In the genomic region with DNA sequence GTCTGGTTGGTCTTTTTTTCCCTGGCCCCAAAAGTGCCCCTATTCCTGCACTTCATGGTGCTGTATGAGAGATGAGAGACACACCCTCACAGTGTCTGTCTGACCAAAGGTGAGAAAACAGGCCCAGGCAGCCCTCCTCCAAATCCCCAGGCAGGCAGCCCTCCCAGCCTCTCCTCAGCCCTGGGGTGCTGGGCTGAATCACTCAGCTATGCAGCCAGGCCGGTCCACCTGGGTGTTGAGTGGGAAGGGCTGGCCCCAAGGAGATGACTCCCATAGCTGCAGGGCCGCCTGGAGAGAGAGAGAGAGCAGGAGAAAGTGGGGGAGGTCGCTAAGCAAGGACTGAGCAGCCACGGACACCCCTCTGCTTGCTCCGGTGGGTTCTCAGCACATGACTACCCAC, we compare ENCODE assay signal across 13 mouse cellular contexts. TPM values are rescaled to one million over a fixed set of nuclear protein-coding genes. Genes with fewer than 3 reads are reported as not detected.
A peak's percentile ranks its signal among the peaks of the same experiment; 100 is the strongest.
DNase-seq lines count a peak whose midpoint lies in the region; ATAC-seq lines count a peak whose summit lies in the region.
"Had no signal": no experiment of that assay in that cellular context is flagged by ENCODE, and none has a peak within 500 bp of the region (broad histone marks: within the 10 kb centered on the region; RNA-seq: fewer than 3 reads in every experiment).

No protein-coding gene starts in this region.

- DNase-seq in lung, adult 18-20 months = peak; percentile 76 to 81
- DNase-seq in lung, postnatal 10 days = no peak
- peak; percentile 30 for DNase-seq in limb, embryonic 11.5 days (ENCODE audit: low spot score)
- DNase-seq in ovary, adult 18-20 months (ENCODE audit: low spot score) = no peak
- no peak for DNase-seq in cerebellum, adult 18-20 months
- DNase-seq in gastrocnemius, postnatal 36 days = no peak
- DNase-seq: cerebellum, adult 11 months; liver, postnatal 0 days had no signal

- peak; percentile 77 for ATAC-seq in intestine, embryonic 15.5 days
- no peak for ATAC-seq in limb, embryonic 11.5 days (ENCODE audit: insufficient number of reproducible peaks, low FRiP score, low TSS enrichment, low read depth)
- ATAC-seq in stomach, embryonic 16.5 days (ENCODE audit: insufficient read depth, low FRiP score) = peak; percentile 80
- ATAC-seq: forebrain, embryonic 15.5 days; liver, postnatal 0 days had no signal

- H3K9me3 ChIP-seq in intestine, embryonic 15.5 days = no peaks in the 10 kb centered on the region
- H3K9me3 ChIP-seq in limb, embryonic 11.5 days (ENCODE audit: control insufficient read depth, low read length) = no peaks in the 10 kb centered on the region
- H3K9me3 ChIP-seq in stomach, embryonic 16.5 days (replicated peaks; ENCODE audit: control insufficient read depth, low read length) = no peaks in the 10 kb centered on the region
- H3K9me3 ChIP-seq: forebrain, embryonic 15.5 days had no signal

- intact Hi-C loops in gastrocnemius, postnatal 36 days (cut with DNase I) = no loop called here

- peak overlapping the region; percentile 25; the same call in 1 of the 2 replicates for H3K4me2 ChIP-seq in intestine, embryonic 15.5 days (replicated peaks)
- H3K4me2 ChIP-seq in limb, embryonic 11.5 days (ENCODE audit: low read depth, severe bottlenecking) = no peak overlapping the region; the same call in 1 of the 2 replicates
- H3K4me2 ChIP-seq in stomach, embryonic 16.5 days (ENCODE audit: low read depth, low read length) = peak overlapping the region; percentile 30
- H3K4me2 ChIP-seq: forebrain, embryonic 15.5 days had no signal

- no peaks in the 10 kb centered on the region for H3K36me3 ChIP-seq in intestine, embryonic 15.5 days
- H3K36me3 ChIP-seq in limb, embryonic 11.5 days (ENCODE audit: control insufficient read depth, insufficient read depth, low read length) = peaks cover 4% of the 10 kb centered on the region; the same call in 1 of the 2 replicates
- no peaks in the 10 kb centered on the region for H3K36me3 ChIP-seq in stomach, embryonic 16.5 days (ENCODE audit: control insufficient read depth, insufficient read depth, low read length)
- H3K36me3 ChIP-seq: forebrain, embryonic 15.5 days had no signal

- no peak overlapping the region for H3K4me3 ChIP-seq in intestine, embryonic 15.5 days (replicated peaks)
- no peak overlapping the region for H3K4me3 ChIP-seq in limb, embryonic 11.5 days (ENCODE audit: low read depth, low read length)
- H3K4me3 ChIP-seq in stomach, embryonic 16.5 days (replicated peaks; ENCODE audit: low read length) = no peak overlapping the region
- H3K4me3 ChIP-seq: forebrain, embryonic 15.5 days had no signal

- peaks cover 75% of the 10 kb centered on the region for H3K4me1 ChIP-seq in intestine, embryonic 15.5 days (replicated peaks)
- peaks cover 59% of the 10 kb centered on the region for H3K4me1 ChIP-seq in limb, embryonic 11.5 days (ENCODE audit: control insufficient read depth, insufficient read depth, low read length)
- peaks cover 73% of the 10 kb centered on the region for H3K4me1 ChIP-seq in stomach, embryonic 16.5 days (ENCODE audit: control insufficient read depth, insufficient read depth, low read length)

- no peaks in the 10 kb centered on the region for H3K27me3 ChIP-seq in intestine, embryonic 15.5 days (replicated peaks)
- H3K27me3 ChIP-seq in limb, embryonic 11.5 days (ENCODE audit: control insufficient read depth, insufficient read depth, low read length) = no peaks in the 10 kb centered on the region
- no peaks in the 10 kb centered on the region for H3K27me3 ChIP-seq in stomach, embryonic 16.5 days (ENCODE audit: control insufficient read depth, insufficient read depth, low read length)
- H3K27me3 ChIP-seq: forebrain, embryonic 15.5 days had no signal

- WGBS in intestine, embryonic 15.5 days = 26% methylated on average over 5 of the region's 5 CpGs
- 27% methylated on average over 5 of the region's 5 CpGs for WGBS in limb, embryonic 11.5 days
- 26% methylated on average over 5 of the region's 5 CpGs for WGBS in stomach, embryonic 16.5 days

- H3K27ac ChIP-seq in intestine, embryonic 15.5 days = peak overlapping the region; percentile 70
- no peak overlapping the region for H3K27ac ChIP-seq in limb, embryonic 11.5 days (replicated peaks; ENCODE audit: low read depth, low read length)
- H3K27ac ChIP-seq in stomach, embryonic 16.5 days (ENCODE audit: low read length) = peak overlapping the region; percentile 88
- H3K27ac ChIP-seq: forebrain, embryonic 15.5 days had no signal

- H3K9ac ChIP-seq in intestine, embryonic 15.5 days = no peak overlapping the region
- H3K9ac ChIP-seq in limb, embryonic 11.5 days (ENCODE audit: low read length) = no peak overlapping the region
- peak overlapping the region; percentile 43; the same call in 1 of the 2 replicates for H3K9ac ChIP-seq in stomach, embryonic 16.5 days (ENCODE audit: low read length)
- H3K9ac ChIP-seq: forebrain, embryonic 15.5 days; liver, postnatal 0 days had no signal

RNA-seq across cellular contexts. Expression of gene Fignl2, which starts 7.6 kb away (rescaled TPM):
- 0.18 and 0.19 TPM in 2 replicates for polyA plus RNA-seq in intestine, embryonic 15.5 days (2015; fragmentation: Nextera tagmentation; extraction: Ambion mirVana)
- 1.3 and 1.5 TPM in 2 replicates for polyA plus RNA-seq in limb, embryonic 11.5 days (2014; fragmentation: Nextera tagmentation; extraction: Ambion mirVana)
- 0.05 and 0.10 TPM in 2 replicates for polyA plus RNA-seq in stomach, embryonic 16.5 days (2015; fragmentation: Nextera tagmentation; extraction: Ambion mirVana)
- under 1 TPM; 0.54 to 0.74 TPM for total RNA-seq in gastrocnemius, postnatal 36 days (2021)
- polyA plus RNA-seq: forebrain, embryonic 15.5 days had no signal

RNA-seq across cellular contexts. Expression of gene Gm47841, which starts 23.6 kb away (rescaled TPM):
- not detected in 2 replicates for polyA plus RNA-seq in intestine, embryonic 15.5 days (2015; fragmentation: Nextera tagmentation; extraction: Ambion mirVana)
- polyA plus RNA-seq in limb, embryonic 11.5 days (2014; fragmentation: Nextera tagmentation; extraction: Ambion mirVana) = not detected in 2 replicates
- polyA plus RNA-seq in stomach, embryonic 16.5 days (2015; fragmentation: Nextera tagmentation; extraction: Ambion mirVana) = not detected in 2 replicates
- not detected for total RNA-seq in gastrocnemius, postnatal 36 days (2021)
- total RNA-seq: neutrophil, adult 5-6 weeks had no signal
- polyA plus RNA-seq: forebrain, embryonic 15.5 days; heart, embryonic 14.5 days; liver, postnatal 0 days had no signal

RNA-seq across cellular contexts. Expression of gene Ankrd33, which starts 44.8 kb away (rescaled TPM):
- polyA plus RNA-seq in intestine, embryonic 15.5 days (2015; fragmentation: Nextera tagmentation; extraction: Ambion mirVana) = not detected in 2 replicates
- polyA plus RNA-seq in limb, embryonic 11.5 days (2014; fragmentation: Nextera tagmentation; extraction: Ambion mirVana) = not detected in 2 replicates
- not detected in 2 replicates for polyA plus RNA-seq in stomach, embryonic 16.5 days (2015; fragmentation: Nextera tagmentation; extraction: Ambion mirVana)
- not detected for total RNA-seq in gastrocnemius, postnatal 36 days (2021)
- total RNA-seq: neutrophil, adult 5-6 weeks had no signal
- polyA plus RNA-seq: forebrain, embryonic 15.5 days; heart, embryonic 14.5 days; liver, postnatal 0 days had no signal

RNA-seq across cellular contexts. Expression of gene Acvrl1, which starts 57.6 kb away (rescaled TPM):
- 27.3 and 27.6 TPM in 2 replicates for polyA plus RNA-seq in intestine, embryonic 15.5 days (2015; fragmentation: Nextera tagmentation; extraction: Ambion mirVana)
- polyA plus RNA-seq in limb, embryonic 11.5 days (2014; fragmentation: Nextera tagmentation; extraction: Ambion mirVana) = 3.8 and 5.0 TPM in 2 replicates
- polyA plus RNA-seq in stomach, embryonic 16.5 days (2015; fragmentation: Nextera tagmentation; extraction: Ambion mirVana) = 34.9 and 39.3 TPM in 2 replicates
- total RNA-seq in gastrocnemius, postnatal 36 days (2021) = 1 to 10 TPM; 8.5 to 9.2 TPM

Comparison
In these comparisons a context has a peak if more than half of its experiments do, and no peak if none do; other contexts are left out.
1. DNase-seq: peak in lung, adult 18-20 months (2 of 2) and limb, embryonic 11.5 days (single experiment); none in lung, postnatal 10 days (single experiment), ovary, adult 18-20 months (single experiment), cerebellum, adult 18-20 months (0 of 2) and gastrocnemius, postnatal 36 days (0 of 2).